Mouse (Mus musculus) adrenal gland, postnatal 36 days (tissue): ENCODE results near the gene Otogl. TPM values are rescaled to one million over a fixed set of nuclear protein-coding genes. Genes with fewer than 3 reads are reported as not detected.

Source experiments
- total RNA-seq, 2 experiments: library from RNA; stranded (reverse); gene quantifications; 2 replicates each; pipeline ENCODE4 v1.2.3; 2021

Gene Otogl
- total RNA-seq, 2 experiments from 2014 or later: 0.23 to 0.30 TPM

Other genes with a start within 250 kb of the Otogl start
- under 1 TPM; 0.07 to 0.16 TPM for gene Ptprq, start 192.1 kb downstream of the Otogl start, total RNA-seq